Mouse (Mus musculus): Measurements from ENCODE around the gene Bicc1.

DNA sequence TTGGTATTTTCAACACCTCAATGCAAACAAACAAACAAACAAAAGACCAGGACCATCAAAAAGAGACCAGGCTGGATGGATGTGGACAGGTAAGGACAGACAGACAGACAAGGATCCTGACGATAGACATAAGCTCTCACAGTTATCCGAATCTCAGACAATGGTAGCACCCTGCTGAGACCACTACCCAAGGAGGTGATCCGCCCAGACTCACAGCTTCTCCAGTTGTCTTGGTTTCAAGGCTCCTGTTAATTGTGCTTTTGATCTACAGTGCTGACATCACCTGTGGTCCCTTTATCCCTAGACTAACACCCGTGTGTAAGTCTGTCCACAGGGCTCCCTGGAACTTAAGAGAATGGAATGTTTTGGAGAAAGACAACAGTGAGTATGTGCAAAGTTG, 9.7 kb upstream of the Bicc1 start:
- no peak for TF ChIP-seq MAFK (IDR thresholded peaks at IDR 0.05; ENCODE audit: insufficient read depth, low read depth, low read length)
- no peak for TF ChIP-seq ZNF384 (IDR thresholded peaks at IDR 0.05; ENCODE audit: low read depth, low read length)
- TF ChIP-seq CHD2 (IDR thresholded peaks at IDR 0.05; ENCODE audit: low read depth, low read length): no peak

Measured in ES-E14 (cell line).